Mouse (Mus musculus) lung, postnatal 0 days (tissue): ENCODE results near the gene Srek1ip1. TPM values are rescaled to one million over a fixed set of nuclear protein-coding genes. Genes with fewer than 3 reads are reported as not detected.

ENCODE experiments used
- ATAC-seq: fragments of 200-750 bp; cut with Nextera tagmentation; 2 replicates; pipeline ENCODE4 v1.8.0; 2017; ENCODE audit warnings: moderate library complexity
- DNase-seq: peaks from one replicate; pipeline ENCODE4 v3.0.0-alpha.2; 2016; ENCODE audit warnings: low spot score
- H3K27ac ChIP-seq: fragments of 300-500 bp; sonication (generic); 2 replicates; pipeline ENCODE4 v1.5.1; 2014; ENCODE audit warnings: antibody characterized with exemption, mild to moderate bottlenecking, low read length, mixed read lengths
- H3K27me3 ChIP-seq: fragments of 300-500 bp; sonication (generic); replicated peaks from 2 replicates; pipeline ENCODE4 v1.6.1; 2014; ENCODE audit warnings: low read length, mixed read lengths; ENCODE audit not compliant: insufficient read depth
- H3K36me3 ChIP-seq: fragments of 300-500 bp; sonication (generic); 2 replicates; pipeline ENCODE4 v1.6.1; 2014; ENCODE audit warnings: low read length, mixed read lengths; ENCODE audit not compliant: insufficient read depth
- H3K4me1 ChIP-seq: fragments of 300-500 bp; sonication (generic); 2 replicates; pipeline ENCODE4 v1.6.1; 2014; ENCODE audit warnings: antibody characterized with exemption, low read depth, low read length, mixed read lengths; ENCODE audit not compliant: insufficient read depth
- H3K4me2 ChIP-seq: fragments of 300-500 bp; sonication (generic); replicated peaks from 2 replicates; pipeline ENCODE4 v1.6.1; 2014; ENCODE audit warnings: low read depth, mild to moderate bottlenecking, low read length, moderate library complexity, mixed read lengths
- H3K4me3 ChIP-seq: fragments of 300-500 bp; sonication (generic); 2 replicates; pipeline ENCODE4 v1.5.1; 2014; ENCODE audit warnings: low read depth, low read length
- H3K9ac ChIP-seq: fragments of 300-500 bp; sonication (generic); replicated peaks from 2 replicates; pipeline ENCODE4 v1.6.1; 2014; ENCODE audit warnings: low read depth, mild to moderate bottlenecking
- H3K9me3 ChIP-seq: fragments of 300-500 bp; sonication (generic); 2 replicates; pipeline ENCODE4 v1.6.1; 2016; ENCODE audit warnings: low read length, mixed read lengths
- CTCF ChIP-seq: IDR thresholded peaks from 2 replicates; pipeline ENCODE4 v1.5.1; 2016; ENCODE audit warnings: antibody characterized with exemption, mild to moderate bottlenecking
- EP300 ChIP-seq: IDR thresholded peaks from 2 replicates; pipeline ENCODE4 v1.6.1; 2016; ENCODE audit warnings: antibody characterized with exemption, mild to moderate bottlenecking, control low read depth
- WGBS: fragments of 180-500 bp; shearing (Covaris S2); extraction: QIAGEN DNeasy Blood & Tissue Kit; methylation state at CpG from one replicate; pipeline ENCODE4 v1.1.7; 2014; 5-methylcytosine and 5-hydroxymethylcytosine counted together
- polyA plus RNA-seq: library from polyadenylated mRNA; unstranded; fragments of >200 nt; fragmentation: Nextera tagmentation; extraction: Ambion mirVana; gene quantifications from 2 replicates; pipeline ENCODE4 v1.2.1, GENCODE M21; 2015

The Srek1ip1 gene
- polyA plus RNA-seq, 1 experiment from 2014 or later: 14.9 TPM

DNA sequence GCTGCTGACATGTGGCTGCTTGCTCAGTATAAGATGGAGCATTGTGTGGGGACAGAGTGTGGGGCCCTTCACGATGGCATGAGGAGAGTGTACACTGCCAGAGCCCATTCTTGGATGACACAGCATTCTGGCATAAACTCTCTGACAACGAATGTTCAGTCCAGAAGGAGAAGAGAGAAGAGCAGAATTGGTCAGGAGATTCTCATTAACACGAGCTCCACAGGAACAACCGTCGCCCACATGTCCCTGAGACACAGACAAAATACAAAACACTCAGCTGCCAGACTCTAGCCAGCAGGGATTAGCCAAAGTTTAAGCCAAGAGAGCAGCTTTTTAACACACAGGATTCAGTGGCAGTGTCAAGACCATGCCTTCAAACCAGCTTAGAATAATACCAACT lies 74.4 kb downstream of the Srek1ip1 start:
- WGBS: 79% methylated on average over 5 of the region's 5 CpGs
- ATAC-seq: no peak
- TF ChIP-seq EP300 (no peak), CTCF (no peak)

DNA sequence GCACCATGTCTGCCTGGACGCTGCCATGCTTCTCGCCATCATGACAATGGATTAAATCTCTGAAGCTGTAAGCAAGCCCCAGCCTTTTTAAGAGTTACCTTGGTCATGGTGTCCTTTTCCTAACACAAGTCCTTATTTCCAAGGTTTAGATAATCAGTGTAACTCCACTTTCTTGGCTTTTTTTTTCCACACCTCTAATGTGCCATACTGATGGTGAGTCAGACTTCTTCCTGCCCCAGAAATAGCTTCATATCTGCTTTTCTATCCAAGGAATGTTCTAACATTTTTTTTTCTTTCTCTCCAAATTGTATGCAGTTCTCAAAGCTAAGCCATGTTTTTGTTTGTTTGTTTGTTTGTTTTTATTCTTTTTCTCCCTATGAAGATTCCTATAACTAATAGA lies 77.6 kb downstream of the Srek1ip1 start:
- no peak overlapping the region for H3K4me2 ChIP-seq
- no peaks in the 10 kb centered on the region for H3K4me1 ChIP-seq
- TF ChIP-seq EP300 (no peak), CTCF (no peak)
- no peak overlapping the region for H3K9ac ChIP-seq
- no peaks in the 10 kb centered on the region for H3K27me3 ChIP-seq
- no peak for ATAC-seq
- H3K27ac ChIP-seq: no peak overlapping the region
- DNase-seq: no peak
- 91% methylated on average over 2 of the region's 2 CpGs for WGBS
- H3K36me3 ChIP-seq: no peaks in the 10 kb centered on the region
- H3K9me3 ChIP-seq: no peaks in the 10 kb centered on the region
- H3K4me3 ChIP-seq: no peak overlapping the region

More for the DNA sequence above, 74.4 kb downstream of the Srek1ip1 start:
- Histone ChIP-seq H3K36me3 (no peaks in the 10 kb centered on the region), H3K27ac (no peak overlapping the region), H3K9me3 (no peaks in the 10 kb centered on the region), H3K4me2 (no peak overlapping the region), H3K4me1 (no peaks in the 10 kb centered on the region), H3K4me3 (no peak overlapping the region), H3K27me3 (no peaks in the 10 kb centered on the region), H3K9ac (no peak overlapping the region)
- DNase-seq: no peak

- WGBS: 52% methylated on average over 4 of the region's 4 CpGs
- Histone ChIP-seq H3K27me3 (no peaks in the 10 kb centered on the region), H3K9ac (no peak overlapping the region), H3K36me3 (no peaks in the 10 kb centered on the region), H3K9me3 (no peaks in the 10 kb centered on the region), H3K27ac (no peak overlapping the region), H3K4me2 (no peak overlapping the region), H3K4me3 (no peak overlapping the region), H3K4me1 (no peaks in the 10 kb centered on the region)
- no peak for ATAC-seq
- TF ChIP-seq EP300 (no peak), CTCF (no peak)
- no peak for DNase-seq
Observed at GRCm38 (mm10) chr13:104878508-104878907, 86.2 kb downstream of the Srek1ip1 start.

DNA sequence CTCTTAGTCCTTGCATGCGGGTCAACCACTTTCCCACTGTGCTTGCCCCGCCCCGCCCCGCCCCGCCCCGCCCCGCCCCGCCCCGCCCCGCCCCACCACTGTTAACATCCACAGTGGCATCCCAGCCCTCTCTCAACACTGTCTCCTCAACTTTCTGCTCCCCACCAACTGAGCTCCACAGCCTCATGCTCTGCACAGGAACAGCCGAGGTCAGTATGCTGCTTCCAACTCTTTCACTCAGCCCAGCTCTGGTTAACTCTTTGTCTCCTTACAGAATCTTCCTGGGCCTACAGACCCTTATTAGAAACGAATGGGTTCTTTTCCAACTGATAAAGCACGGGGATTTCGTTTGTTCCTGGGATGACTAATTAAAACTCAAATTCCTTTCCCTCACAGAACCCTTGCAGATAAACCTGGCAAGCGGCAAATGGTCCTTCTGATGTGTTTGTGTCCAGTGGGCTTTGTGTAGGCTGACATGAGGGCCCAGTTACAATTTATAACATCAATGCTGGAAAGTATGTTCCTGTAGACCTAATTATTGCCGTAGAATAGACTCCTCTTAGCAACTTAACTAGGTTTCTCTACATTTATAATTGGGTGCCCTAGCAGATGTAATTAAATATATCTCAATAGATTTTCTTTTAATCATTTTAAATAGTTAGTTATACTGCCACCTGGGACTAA lies 91.4 kb downstream of the Srek1ip1 start:
- H3K27me3 ChIP-seq: no peaks in the 10 kb centered on the region
- DNase-seq: no peak
- H3K9me3 ChIP-seq: no peaks in the 10 kb centered on the region
- no peaks in the 10 kb centered on the region for H3K36me3 ChIP-seq
- no peak for ATAC-seq
- WGBS: 21% methylated on average over 15 of the region's 16 CpGs
- no peak overlapping the region for H3K4me2 ChIP-seq
- TF ChIP-seq CTCF: no peak
- no peak for TF ChIP-seq EP300
- no peaks in the 10 kb centered on the region for H3K4me1 ChIP-seq
- no peak overlapping the region for H3K4me3 ChIP-seq
- no peak overlapping the region for H3K27ac ChIP-seq
- no peak overlapping the region for H3K9ac ChIP-seq

DNA sequence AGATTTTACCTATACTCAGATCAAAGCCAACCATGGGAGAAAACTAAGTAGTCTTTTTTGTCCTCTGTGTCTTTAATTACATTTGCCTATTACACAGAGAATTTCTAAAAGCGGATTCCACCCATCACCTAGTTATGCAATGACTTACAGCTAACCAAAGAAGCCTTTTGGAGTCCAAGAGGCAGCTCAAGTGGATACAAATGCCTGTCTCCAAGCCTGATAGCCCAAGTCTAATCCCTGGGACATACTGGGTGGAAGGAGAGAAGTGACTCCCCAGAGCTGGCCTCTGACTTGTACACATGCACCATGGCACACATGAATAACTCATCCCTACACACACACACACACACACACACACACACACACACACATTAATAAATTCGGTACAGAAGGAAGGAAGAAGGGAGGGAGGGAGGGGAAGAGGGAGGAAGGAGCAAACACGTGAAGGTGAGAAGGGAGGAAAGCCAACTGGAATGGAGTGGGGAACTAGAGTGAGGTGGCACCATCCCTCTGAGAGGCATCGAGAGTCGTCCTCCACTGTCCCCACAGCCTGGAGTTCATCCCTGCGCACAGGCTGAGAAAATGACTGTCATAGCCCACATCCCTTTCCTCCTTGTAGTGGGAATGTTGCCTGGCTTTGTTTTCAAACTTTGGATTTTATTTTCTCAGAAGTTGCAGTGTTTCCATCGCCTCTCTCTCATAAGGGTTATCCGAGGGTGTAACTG lies 94.2 kb downstream of the Srek1ip1 start:
- H3K9me3 ChIP-seq: no peaks in the 10 kb centered on the region
- no peak overlapping the region for H3K4me3 ChIP-seq
- DNase-seq (no peak), ATAC-seq (no peak)
- H3K4me2 ChIP-seq: no peak overlapping the region
- H3K9ac ChIP-seq: no peak overlapping the region
- 54% methylated on average over 8 of the region's 8 CpGs for WGBS
- no peaks in the 10 kb centered on the region for H3K4me1 ChIP-seq
- TF ChIP-seq EP300: no peak
- no peak overlapping the region for H3K27ac ChIP-seq
- no peaks in the 10 kb centered on the region for H3K27me3 ChIP-seq
- no peaks in the 10 kb centered on the region for H3K36me3 ChIP-seq

Other genes with a start within 250 kb of the Srek1ip1 start
- gene Cwc27, start 24.7 kb downstream of the Srek1ip1 start, polyA plus RNA-seq: 12.9 and 15.0 TPM in 2 replicates
- gene Shisal2b, start 71.4 kb downstream of the Srek1ip1 start, polyA plus RNA-seq: not detected in 2 replicates